Mouse (Mus musculus): Measurements from ENCODE around the gene Nadsyn1.

DNA sequence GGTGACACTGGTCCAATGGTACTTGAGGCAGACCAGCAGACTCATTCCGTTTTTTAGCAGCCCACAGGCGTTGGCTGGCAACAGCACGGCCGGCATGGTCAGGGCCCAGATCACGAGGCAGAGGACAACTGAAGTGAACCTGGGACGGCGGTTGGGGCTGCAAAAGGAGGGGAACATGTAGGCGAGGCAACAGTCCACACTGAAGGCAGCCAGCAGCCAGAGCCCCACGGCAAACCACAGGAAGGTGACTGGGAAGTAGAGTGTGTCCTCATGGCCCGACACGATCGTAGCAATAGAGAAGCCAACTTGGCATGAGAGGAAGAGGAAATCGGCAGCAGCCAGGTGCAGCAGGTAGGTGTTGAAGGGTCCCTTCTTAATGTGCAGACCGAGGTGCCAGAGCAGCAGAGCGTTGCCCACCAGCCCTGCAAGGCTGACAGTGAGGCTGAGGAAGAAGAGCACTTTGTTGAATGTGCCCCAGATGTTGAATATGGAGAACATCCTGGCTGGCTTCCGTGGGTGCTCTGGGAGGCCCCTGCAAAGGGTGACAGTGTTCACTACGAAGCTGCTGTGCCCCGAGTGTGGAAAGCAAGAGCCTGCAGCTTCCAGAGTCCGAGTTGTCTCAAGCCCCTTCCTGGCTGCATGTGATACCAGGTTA is 57.6 kb downstream of the Nadsyn1 start:
- TF ChIP-seq CTCF (IDR thresholded peaks at IDR 0.05; ENCODE audit: low read depth, low read length) (no peak), TAL1 (conservative IDR thresholded peaks at IDR 0.05; ENCODE audit: low read depth, low read length) (no peak)

Data from G1E (cell line).